Mouse (Mus musculus): ENCODE data around the gene Gpsm1.

- no peak for TF ChIP-seq USF1 (IDR thresholded peaks at IDR 0.05; ENCODE audit: low read depth, low read length)
- no peak for TF ChIP-seq CTCF (IDR thresholded peaks at IDR 0.05 in 2 of 3, conservative IDR thresholded peaks at IDR 0.05 in 1 of 3; ENCODE audit: control insufficient read depth in 1 of 3, insufficient read depth in 1 of 3, low read depth in 2 of 3, low read length in 3 of 3, poor library complexity in 1 of 3, severe bottlenecking in 1 of 3)
- no peak for TF ChIP-seq TAL1 (IDR thresholded peaks at IDR 0.05; ENCODE audit: low read length)
- TF ChIP-seq POLR2A (IDR thresholded peaks at IDR 0.05; ENCODE audit: control insufficient read depth in 1 of 2, insufficient read depth in 1 of 2, low read depth in 1 of 2, low read length in 2 of 2, poor library complexity in 1 of 2): no peak
- TF ChIP-seq NELFE (IDR thresholded peaks at IDR 0.05; ENCODE audit: low read depth, low read length): no peak
- no peak for TF ChIP-seq KAT2A (conservative IDR thresholded peaks at IDR 0.05; ENCODE audit: low read depth, low read length)
- TF ChIP-seq POLR2AphosphoS2 (IDR thresholded peaks at IDR 0.05; ENCODE audit: low read length): no peak
- TF ChIP-seq MAX (IDR thresholded peaks at IDR 0.05; ENCODE audit: low read length): no peak
- TF ChIP-seq BHLHE40 (IDR thresholded peaks at IDR 0.05; ENCODE audit: borderline replicate concordance, low read depth, low read length): no peak
- TF ChIP-seq ETS1 (IDR thresholded peaks at IDR 0.05; ENCODE audit: low read depth, low read length): no peak
- no peak for TF ChIP-seq USF2 (IDR thresholded peaks at IDR 0.05; ENCODE audit: borderline replicate concordance in 1 of 2, insufficient read depth in 1 of 2, low read depth in 1 of 2, low read length in 2 of 2)
- TF ChIP-seq TBP (IDR thresholded peaks at IDR 0.05; ENCODE audit: low read depth, low read length): no peak
Observed at GRCm38 (mm10) chr2:26296606-26297195, 18.6 kb upstream of the Gpsm1 start.
